Mouse (Mus musculus) gastrocnemius, postnatal 25 days (tissue): ENCODE results near the gene Ptpn3. TPM values are rescaled to one million over a fixed set of nuclear protein-coding genes. Genes with fewer than 3 reads are reported as not detected.
"Not testable (repeated sequence)": the region's sequence is repeated elsewhere in the genome, so short reads cannot be mapped to it uniquely, and the experiment has no call there.

Experiments used
- DNase-seq: peaks from one replicate; pipeline ENCODE4 v3.0.0; 2022
- total RNA-seq, 2 experiments: library from RNA; stranded (reverse); gene quantifications; 1 replicate in 1 of 2; 2 replicates in 1 of 2; pipeline ENCODE4 v1.2.3; 2021

The Ptpn3 gene
- total RNA-seq, 2 experiments from 2014 or later: 40.4 to 46.3 TPM

DNA sequence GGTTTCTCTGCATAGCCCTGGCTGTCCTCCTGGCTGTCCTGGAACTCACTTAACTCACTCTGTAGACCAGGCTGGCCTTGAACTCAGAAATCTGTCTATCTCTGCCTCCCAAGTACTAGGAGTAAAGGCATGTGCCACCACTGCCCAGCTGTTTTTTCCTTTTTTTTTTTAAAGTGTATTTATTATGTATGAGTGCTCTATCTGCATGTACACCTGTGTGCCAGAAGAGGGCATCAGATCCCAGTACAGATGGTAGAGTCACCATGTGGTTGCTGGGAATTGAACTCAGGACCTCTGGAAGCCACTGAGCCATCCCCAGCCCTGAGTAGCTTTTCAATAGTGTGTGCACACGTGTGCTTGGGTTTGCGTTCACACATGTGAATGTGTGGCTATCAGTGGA is 76.9 kb downstream of the Ptpn3 start:
- DNase-seq: no peak

DNA sequence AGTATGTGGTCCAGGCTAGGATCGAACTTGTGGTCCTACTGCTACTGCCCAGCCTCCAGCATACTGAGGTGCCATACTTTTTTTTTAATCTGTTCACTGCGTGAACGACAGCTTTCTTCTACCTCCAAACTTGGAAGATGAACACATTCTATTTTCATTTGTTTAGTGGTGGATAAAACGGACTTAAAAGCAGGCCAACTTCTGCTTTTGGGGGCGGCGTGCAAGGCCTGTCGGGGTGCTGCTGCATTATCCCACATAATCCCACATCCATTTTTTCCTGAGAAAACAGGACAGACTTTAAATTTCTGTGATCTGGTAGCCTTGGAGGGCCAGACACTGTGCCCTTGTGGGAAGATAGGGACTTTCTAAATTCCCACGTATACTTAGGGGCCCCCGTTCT is 83.9 kb downstream of the Ptpn3 start:
- no peak for DNase-seq

- no peak for DNase-seq
Measured at GRCm38 (mm10) chr4:57216535-57216934, 85.1 kb downstream of the Ptpn3 start.

GRCm38 (mm10) chr4:57214852-57215251 is 86.8 kb downstream of the Ptpn3 start:
- DNase-seq: no peak

DNA sequence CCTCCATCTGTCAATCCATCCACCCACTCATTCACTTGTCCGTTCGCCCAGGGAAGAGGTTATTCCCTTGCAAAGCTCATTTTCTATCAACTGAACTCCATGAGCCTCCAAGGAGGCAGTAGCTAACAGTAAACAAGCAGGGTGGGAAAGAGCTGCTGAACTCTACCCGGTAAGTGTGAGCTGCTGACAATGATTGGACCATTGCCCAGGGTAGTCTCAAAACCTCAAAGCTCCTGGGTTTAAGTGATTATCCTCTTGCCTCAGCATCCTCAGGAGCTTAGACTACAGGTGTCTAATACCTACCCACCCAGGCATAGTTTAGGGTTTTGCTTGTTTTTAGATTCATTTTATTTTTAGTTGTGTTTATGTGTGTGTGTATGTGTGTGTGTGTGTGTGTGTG is 87.5 kb downstream of the Ptpn3 start:
- no peak for DNase-seq

DNA sequence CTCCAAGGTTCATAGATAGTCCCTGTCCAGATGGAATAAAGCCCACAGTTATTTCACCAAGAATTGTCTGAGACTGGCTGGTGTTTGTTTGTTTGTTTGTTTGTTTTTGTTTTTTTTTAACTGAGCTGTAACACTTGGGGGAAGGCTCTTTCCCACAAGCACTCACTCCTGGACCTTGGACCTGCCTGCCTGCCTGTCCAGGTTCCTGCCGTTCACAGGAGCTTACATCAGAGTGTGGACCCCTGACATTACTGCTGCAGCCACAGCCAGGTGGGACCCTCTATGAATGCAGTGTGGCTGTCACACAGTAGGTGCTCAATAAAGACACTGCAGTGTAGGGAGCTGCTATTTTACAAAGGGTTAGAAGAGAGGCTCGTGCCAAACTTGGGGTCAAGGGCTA is 89.9 kb downstream of the Ptpn3 start:
- DNase-seq: no peak

GRCm38 (mm10) chr4:57205908-57206307 is 95.7 kb downstream of the Ptpn3 start:
- no peak for DNase-seq

- DNase-seq: peak; percentile 76
Measured at GRCm38 (mm10) chr4:57204780-57205179, 96.9 kb downstream of the Ptpn3 start.

DNA sequence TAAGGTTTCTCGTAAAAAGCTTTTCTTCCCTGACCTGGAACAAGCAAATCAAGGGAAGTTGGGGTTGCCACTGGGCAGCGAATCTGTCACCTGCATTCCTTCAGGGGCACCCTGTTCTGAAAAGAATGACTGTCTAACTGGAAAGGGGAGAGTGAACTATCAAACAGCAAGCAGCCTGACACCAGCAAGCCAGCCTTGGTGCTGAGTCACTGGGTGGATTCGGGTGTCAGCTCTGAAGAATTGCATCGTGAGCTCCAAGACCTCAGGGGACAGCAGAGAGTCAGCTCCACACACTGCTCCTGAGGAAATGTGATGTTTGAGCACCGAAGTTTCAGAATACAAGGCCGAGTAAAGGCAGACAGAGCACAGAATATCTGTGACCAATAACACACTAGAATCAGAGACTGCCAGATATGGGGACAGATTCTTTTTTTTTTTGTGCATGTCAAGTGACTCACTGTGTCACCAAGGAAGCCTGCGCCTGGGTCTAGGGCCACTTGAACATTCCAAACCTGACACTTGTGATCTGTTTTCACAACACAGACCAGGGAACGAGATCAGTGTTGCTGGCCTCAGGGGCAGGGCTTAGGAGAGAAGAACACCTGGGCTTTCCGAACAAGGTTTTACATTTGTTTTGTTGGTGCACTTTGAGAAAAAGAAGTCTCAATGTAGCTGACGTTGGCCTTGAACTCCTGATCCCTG is 98.8 kb downstream of the Ptpn3 start:
- peak; percentile 60 for DNase-seq

DNA sequence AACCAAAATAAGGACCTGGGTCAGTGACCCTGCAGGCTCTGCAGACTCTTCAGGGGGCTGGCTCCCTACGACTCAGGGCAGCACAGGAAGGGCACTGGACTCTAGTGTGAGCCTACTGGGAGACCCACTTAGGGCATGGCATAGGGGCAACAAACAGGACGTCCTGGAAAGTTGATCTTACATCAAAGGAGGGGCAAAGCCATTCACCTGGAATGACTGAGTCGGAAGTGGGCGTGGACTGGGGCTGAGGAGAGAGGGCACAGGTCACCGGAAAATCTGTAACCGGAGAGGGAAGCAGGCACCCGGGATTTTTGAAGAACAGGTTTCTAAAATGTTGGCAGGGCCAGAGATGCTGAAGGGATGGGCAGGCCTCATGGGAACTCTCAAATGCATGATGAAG is 99.5 kb downstream of the Ptpn3 start:
- DNase-seq: no peak

- no peak for DNase-seq
Measured at GRCm38 (mm10) chr4:57200661-57201060, 101.0 kb downstream of the Ptpn3 start.

DNA sequence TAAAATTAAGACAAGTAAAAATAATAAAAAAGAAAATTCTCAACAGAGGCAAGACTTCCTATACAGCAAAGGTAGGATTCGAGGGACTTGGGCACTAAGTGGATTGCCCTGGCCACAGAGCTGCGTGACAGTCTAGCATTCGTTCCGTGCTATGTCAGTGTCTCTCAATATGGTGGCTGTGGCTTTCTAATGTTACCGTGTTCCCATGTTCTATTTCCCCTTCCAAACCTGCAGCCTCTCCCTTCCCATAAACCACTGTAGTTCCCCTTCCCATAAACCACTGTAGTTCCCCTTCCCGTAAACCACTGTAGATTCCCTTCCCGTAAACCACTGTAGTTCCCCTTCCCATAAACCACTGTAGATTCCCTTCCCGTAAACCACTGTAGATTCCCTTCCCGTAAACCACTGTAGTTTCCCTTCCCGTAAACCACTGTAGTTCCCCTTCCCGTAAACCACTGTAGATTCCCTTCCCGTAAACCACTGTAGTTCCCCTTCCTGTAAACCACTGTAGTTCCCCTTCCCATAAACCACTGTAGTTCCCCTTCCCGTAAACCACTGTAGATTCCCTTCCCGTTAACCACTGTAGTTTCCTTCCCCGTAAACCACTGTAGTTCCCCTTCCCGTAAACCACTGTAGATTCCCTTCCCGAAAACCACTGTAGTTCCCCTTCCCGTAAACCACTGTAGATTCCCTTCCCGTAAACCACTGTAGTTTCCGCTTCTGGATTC is 102.8 kb downstream of the Ptpn3 start:
- DNase-seq: not testable (repeated sequence)

DNA sequence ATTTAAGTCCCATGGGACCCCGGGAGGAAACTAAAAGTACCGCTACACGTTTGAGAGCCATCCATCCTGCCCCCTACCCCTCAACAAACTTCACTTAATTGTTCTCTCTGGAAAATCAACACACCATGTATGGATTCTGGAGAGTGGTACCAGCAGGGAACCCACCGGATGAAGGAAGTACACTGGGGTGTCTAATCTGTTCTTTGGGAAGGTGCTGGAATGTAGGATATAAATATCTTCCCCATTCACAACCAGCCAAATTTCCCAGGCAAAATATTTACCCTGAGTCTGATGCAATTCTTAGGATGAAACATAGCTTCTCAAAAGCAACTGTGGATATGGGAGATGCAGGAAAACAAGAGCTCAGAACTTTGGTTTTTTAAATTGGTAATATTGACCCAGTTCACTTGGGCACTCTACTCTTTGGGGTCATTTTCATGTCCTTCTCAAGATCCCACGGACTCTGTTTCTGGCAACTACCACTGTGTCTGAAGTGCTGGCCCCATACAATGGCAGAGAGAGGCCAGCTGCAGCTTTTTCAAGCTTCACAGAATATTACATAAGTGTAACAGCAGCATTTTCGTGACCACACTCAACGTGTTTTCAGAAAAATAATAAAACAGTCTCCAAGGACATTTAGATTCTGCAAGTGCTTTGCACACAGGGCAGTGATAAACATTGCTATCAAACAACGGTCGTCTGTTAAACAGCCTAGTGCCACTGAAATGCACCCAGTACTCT is 109.9 kb downstream of the Ptpn3 start:
- no peak for DNase-seq

GRCm38 (mm10) chr4:57189881-57190280 is 111.8 kb downstream of the Ptpn3 start:
- DNase-seq: no peak

GRCm38 (mm10) chr4:57186035-57186434 is 115.6 kb downstream of the Ptpn3 start:
- DNase-seq: no peak

DNA sequence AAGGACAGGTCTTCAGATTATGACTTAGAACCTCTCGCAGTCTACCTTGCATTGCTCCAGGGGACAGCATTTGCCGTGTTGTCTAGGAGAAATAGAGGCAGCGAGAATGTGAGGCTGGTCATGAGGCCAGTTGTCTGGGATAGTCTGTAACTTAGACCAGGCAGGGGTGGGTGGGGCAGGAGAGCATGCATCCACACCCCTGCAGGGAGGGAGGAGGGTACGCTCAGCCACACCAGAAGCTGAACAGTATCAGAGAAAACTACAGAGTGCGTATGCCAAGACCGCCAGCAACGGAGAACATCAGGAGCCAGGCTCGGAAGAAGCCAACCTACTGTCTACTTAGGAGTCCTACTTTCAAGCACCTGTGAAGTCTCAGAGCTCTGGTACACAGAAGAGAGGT is 116.2 kb downstream of the Ptpn3 start:
- no peak for DNase-seq

DNA sequence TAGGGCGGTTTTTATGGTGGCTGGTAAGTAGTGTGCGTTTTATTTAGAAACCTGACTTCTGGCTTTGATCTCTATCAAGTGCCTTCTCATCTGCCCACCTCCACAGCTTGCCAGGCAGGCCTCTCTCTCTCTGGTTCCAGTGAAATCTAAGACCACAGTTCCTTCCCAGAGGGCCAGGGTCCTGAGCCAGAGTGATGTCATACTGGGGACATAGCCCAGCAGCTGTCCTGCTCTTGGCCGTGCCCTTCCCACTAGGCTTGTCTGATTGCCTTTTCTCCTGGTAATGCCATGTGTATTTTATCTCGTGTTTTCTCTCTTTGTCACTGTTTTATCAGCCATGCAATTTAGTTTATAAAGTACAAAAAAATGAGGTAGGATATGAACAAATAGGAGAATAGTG is 118.1 kb downstream of the Ptpn3 start:
- DNase-seq: peak; percentile 88

GRCm38 (mm10) chr4:57181538-57181937 is 120.1 kb downstream of the Ptpn3 start:
- no peak for DNase-seq

GRCm38 (mm10) chr4:57178881-57179280 is 122.8 kb downstream of the Ptpn3 start:
- DNase-seq: no peak

DNA sequence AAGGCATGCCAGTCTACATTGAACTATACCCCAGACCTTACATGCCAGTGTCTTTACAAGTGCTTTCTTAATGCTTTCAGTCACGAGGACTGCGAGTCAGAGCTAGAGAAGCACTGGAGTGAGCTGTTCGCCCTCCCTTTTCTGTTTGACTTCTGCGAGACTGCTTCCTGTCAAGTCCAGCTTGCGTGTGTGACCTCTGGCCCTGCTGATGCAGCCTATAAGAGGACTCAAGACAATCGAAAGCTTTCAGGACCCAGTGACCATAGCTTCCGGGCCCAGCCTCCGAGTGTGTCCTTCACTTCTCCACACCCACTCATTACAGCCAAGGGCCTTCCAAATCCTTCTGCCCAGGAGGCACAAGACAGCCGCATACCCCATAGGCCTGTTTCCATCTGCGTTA is 126.3 kb downstream of the Ptpn3 start:
- DNase-seq: no peak

DNA sequence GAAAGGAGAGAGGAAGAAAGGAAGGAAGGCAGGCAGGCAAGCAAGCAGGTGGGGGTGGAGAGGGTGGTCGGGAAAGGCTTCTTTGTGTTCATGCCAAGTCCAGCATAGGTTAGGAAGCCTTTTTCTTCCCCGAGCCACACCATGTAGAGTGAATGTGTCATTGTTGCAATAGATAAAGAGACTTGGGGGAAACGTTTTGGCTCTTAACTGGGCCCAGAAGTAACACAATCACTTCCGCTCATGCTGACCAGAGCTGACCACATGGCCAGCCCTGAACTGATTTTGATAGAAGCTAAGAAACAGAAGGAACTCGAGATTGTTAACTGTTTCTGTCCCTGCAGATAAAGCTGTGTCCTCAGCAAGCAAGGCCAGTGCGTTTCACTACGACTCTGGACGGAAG is 128.8 kb downstream of the Ptpn3 start:
- DNase-seq: no peak

- no peak for DNase-seq
Measured at GRCm38 (mm10) chr4:57171817-57172216, 129.8 kb downstream of the Ptpn3 start.

DNA sequence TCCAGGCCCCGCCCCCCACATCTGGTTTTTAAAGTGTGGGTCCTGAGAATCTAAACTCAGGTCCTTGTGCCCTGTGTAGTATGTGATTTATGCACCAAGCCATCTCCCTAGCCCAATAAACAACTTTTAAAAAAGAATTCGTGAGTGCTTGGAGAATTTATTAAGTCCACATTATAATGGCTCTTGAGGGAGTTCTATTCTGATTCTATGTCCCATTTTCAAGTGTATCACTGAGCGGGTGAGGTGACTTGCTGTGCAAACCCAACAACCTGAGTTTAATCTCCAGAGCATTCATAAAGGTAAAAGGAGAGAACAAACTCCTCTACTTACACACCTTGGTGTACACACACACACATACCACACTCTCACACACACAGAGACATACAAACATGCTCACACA is 133.0 kb downstream of the Ptpn3 start:
- no peak for DNase-seq
